Mouse (Mus musculus): Measurements from ENCODE around the gene Ercc6.

Ercc6 gene

GRCm38 (mm10) chr14:32520400-32520926 lies 7.1 kb downstream of the Ercc6 start:
- DNase-seq: no peak

DNA sequence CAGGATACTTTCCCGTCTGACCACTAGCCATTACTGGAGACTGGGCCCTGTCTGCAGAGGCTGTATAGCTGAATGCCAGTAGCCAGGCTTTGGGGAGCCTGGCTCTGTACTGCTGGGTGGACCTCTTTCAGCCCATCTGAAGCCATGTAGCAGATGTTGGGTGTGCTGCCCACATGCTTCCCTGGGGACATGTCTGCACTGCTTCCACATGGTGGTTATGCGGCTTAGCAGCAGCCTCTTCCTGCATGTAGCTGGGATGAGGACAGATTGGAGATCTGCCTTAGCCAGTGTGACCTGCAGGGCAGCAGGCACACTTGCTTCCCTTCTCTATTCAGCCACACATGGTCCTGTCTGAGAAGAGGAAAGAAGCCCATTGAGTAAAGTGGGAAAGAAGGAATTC lies 9.0 kb downstream of the Ercc6 start:
- no peak for DNase-seq

- no peak for DNase-seq
Measured at GRCm38 (mm10) chr14:32524071-32524470, 10.8 kb downstream of the Ercc6 start.

DNA sequence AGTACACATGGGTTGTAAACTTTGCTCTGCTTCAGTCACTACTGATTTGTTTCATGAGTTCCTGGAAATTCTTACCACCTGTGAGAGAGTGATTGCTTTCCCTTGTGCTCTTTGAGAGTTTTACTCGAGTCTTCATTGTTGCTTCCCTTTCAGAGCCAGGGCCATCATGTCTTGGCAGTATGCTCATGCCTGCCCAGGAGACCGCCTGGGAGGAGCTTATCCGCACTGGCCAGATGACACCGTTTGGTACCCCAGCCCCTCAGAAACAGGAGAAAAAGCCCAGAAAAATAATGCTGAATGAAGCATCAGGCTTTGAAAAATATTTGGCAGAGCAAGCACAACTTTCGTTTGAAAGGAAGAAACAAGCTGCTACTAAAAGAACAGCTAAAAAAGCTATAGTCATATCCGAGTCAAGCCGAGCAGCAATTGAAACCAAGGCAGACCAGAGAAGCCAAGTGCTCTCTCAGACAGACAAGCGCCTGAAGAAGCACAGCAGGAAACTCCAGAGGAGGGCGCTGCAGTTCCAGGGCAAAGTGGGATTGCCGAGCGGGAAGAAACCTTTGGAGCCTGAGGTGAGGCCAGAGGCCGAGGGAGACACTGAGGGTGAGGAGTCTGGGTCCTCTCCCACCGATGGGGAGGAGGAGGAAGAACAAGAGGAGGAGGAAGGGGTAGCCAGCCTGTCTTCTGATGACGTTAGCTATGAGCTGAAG lies 12.8 kb downstream of the Ercc6 start:
- DNase-seq: no peak

DNA sequence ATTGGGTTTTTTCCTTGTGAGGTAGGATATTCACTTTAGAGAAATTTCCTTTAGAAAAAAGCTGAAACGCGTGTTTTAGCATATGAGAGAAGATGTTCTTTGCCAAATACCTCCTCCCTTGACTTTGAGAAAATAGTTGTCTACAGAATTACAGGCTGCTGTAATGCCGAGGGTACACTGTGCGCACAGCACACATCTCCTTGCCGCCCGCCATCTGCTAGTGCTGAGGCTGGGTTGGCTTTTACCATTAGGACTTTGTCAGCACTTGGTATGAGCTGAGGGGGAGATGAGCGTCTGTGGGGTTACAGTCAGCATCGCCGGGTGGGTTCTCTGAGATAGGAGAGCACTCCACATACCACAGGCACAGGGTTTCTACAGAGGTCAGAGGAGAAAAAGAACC lies 13.9 kb downstream of the Ercc6 start:
- no peak for DNase-seq

GRCm38 (mm10) chr14:32529036-32529435 lies 15.7 kb downstream of the Ercc6 start:
- no peak for DNase-seq

DNA sequence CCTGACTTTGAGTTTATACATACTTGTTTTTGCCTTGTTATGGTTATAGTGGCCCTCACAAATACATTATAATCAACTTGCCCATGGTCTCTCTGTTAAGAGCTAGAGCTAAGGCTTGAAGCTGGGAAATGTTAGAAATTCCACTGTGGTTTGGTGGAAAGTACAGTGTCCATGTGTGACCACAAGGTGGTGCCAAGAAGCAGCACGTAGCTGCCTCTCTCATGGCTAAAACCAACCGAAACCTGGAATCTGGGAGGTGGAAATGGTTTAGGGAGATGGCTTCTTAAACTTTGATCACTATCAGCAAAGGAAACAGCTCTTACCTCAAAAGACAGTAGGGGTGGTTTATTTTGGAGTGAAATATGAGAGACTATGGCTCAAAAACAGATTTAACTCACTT lies 17.6 kb downstream of the Ercc6 start:
- DNase-seq: peak; percentile 53

DNA sequence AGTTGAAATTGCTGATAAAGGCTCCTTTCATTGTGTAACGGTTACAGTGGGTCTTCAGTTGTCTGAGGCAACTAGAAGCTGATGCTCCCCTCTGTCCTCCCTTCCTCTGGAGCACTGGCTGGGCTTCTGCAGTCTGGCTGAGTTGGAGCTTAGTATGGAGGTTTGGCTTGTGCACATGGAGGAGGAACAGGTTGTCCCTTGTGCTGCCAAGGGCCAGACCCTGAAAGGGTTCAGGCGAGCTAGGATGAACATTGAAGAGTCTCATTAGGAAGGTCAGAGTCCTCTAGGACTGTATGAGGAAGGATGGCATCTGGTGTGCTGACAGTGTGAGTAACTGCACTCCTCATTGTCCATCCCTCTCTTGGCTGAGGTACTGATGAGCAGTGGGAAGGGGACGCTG lies 18.1 kb downstream of the Ercc6 start:
- DNase-seq: no peak

GRCm38 (mm10) chr14:32532381-32533147 lies 19.2 kb downstream of the Ercc6 start:
- no peak for DNase-seq

DNA sequence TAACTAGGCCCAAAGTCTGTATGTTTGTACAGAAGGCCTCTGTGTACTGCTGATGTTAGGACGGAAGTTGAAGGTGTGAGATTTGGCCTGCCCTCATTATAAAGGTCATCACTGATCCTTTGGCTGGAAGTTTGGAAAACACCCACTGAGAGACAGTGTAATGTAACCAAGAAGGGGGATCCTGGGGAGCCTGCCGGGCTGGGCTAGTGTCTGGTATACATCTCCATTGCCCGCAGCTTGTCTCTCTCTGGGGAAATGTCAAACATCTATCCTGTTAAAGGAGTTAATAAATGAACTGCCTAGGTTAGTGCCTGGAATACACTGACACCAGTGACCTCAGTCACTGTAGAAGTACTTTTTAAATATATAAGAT lies 19.8 kb downstream of the Ercc6 start:
- DNase-seq: no peak

DNA sequence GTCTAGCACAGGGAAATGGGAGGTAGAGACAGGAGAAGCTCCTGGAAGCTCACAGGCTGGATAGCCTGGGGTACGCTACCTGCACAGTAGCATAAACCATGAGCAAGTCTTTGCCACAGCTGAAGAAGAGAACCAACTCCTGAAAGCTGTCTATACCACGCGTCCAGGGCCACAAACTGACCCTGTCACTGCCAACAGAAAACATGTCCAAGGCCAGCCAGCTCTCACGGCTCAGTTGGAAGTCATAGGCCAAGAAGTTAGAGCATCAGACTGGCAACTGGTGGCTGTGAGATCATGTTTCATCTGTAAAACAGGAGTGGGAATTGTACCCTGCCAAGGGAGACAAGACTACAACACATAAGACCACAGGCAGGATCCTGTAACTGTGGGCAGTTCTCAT lies 20.3 kb downstream of the Ercc6 start:
- DNase-seq: no peak

DNA sequence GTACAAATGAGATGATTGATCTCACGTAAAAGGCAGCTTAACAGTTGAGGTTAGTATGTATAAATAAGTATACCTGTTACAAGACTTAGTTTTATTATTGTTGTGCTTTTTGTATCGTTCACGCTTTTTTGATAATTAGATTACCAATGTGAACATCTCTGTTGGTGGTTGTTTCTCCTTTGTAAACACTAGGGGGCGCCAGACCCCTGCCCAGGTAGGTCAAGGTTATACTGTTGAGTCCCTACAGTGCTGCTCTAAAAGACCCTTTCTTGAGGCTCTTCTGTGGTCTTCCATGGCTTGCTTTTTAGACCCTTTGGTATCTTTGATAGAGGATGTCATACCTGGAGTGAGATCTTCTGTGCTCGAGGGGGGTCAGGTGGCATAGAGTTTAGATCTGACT lies 20.8 kb downstream of the Ercc6 start:
- DNase-seq: no peak

GRCm38 (mm10) chr14:32536763-32537162 lies 23.4 kb downstream of the Ercc6 start:
- no peak for DNase-seq

GRCm38 (mm10) chr14:32538115-32538514 lies 24.8 kb downstream of the Ercc6 start:
- no peak for DNase-seq

GRCm38 (mm10) chr14:32543075-32543474 lies 29.8 kb downstream of the Ercc6 start:
- DNase-seq: no peak

GRCm38 (mm10) chr14:32546676-32547075 lies 33.4 kb downstream of the Ercc6 start:
- no peak for DNase-seq

- DNase-seq: no peak
Measured at GRCm38 (mm10) chr14:32551854-32552253, 38.5 kb downstream of the Ercc6 start.

GRCm38 (mm10) chr14:32553198-32553903 lies 40.0 kb downstream of the Ercc6 start:
- DNase-seq: no peak

- no peak for DNase-seq
Measured at GRCm38 (mm10) chr14:32554860-32555526, 41.7 kb downstream of the Ercc6 start.

DNA sequence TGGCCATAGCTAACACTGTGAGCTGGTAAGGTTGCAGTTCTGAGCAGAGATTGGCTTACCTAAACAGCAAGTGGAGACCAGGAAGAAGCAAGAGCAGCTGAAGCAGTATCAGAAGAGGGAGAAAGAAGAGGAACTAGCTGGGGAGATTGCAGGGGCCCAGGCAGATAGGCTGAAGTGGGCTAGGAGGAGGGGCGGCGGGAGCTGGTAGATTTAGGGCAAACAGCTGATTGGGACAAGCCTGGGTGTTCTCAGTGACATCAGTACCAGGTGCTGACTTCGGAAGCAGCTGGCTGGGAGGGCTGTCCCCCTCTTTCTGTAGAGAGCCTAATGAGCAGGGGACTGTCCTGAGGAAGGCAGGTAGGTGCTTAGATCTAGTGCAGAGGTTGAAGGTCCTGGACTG lies 48.1 kb downstream of the Ercc6 start:
- DNase-seq: no peak

DNA sequence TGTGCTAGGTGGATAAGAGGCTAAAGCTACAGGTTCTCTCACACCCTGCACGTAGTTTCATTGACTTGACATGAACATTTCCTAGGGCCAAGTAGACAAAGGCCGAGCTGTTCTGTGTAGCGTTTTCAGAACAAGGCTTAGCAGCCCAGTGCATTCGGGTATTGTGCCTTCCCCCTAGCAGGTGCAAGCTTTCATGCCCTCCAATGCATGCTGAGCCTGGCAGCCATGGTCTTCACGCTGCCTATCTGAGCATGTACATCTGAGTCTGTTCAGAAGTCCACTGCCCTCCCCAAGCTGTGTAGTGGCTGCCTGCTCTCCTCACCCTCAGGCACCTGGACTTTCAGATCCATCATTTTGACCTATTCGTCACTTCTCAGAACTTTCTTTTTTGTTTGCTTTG lies 50.3 kb downstream of the Ercc6 start:
- DNase-seq: no peak

DNA sequence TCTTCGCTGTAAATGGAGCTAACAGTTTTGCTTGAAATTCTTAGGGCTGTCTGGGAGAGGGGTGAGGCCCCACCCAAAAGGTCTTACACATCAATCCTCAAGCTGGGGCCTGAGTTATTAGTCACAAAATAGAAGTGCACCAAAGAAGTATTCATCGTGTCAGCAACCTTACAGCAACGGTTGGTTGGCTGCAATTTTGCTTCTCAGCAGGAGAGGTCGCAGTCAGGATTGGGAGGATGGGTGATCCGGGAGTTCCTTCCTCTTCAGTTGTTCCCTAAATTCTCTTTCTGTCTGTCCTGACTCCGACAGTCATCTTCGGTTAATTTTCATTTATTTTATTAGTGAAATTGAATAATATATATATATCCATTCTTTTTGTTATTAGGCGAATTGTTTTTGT lies 59.2 kb downstream of the Ercc6 start:
- DNase-seq: no peak

- no peak for DNase-seq
Measured at GRCm38 (mm10) chr14:32578420-32578819, 65.1 kb downstream of the Ercc6 start.
